Mouse (Mus musculus): Measurements from ENCODE around the gene Dgcr2. TPM values are rescaled to one million over a fixed set of nuclear protein-coding genes. Genes with fewer than 3 reads are reported as not detected.
A peak's percentile ranks its signal among the peaks of the same experiment; 100 is the strongest.

Dgcr2 gene
- polyA plus RNA-seq, 1 experiment from 2014 or later = 106 TPM

DNA sequence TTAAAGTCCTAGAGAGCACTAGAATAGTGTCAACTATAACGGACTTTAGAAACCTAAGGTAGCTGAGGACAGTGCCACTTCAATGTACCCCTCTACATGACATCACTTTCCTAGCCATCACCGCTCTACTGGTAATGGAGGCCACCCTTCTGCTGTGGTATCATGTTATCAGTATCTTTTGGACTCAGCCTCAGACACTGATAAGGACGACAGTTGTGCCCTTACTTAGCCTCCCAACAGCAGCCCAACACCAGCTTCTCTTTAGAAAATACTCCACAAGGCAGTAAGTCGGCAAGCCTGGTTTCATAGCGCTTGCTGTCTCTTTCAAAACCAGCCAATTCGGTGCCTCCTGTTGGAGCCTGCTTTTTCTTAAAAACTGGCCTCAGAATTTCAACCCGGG lies 63.8 kb downstream of the Dgcr2 start:
- ATAC-seq (ENCODE audit: low FRiP score) = 0 out of 2 replicates have a peak, but pooled peaks have one; percentile 6
- Histone ChIP-seq H3K36me3 (peaks cover 7% of the 10 kb centered on the region; the same call in 1 of the 2 replicates), H3K9ac (peak overlapping the region; percentile 77), H3K27ac (peak overlapping the region; percentile 82), H3K4me2 (replicated peaks) (peak overlapping the region; percentile 99), H3K27me3 (peaks cover 83% of the 10 kb centered on the region), H3K4me3 (peak overlapping the region; percentile 65), H3K9me3 (replicated peaks) (no peaks in the 10 kb centered on the region), H3K4me1 (peaks cover 18% of the 10 kb centered on the region)
- 56% methylated on average over 7 of the region's 7 CpGs for whole genome bisulfite sequencing

DNA sequence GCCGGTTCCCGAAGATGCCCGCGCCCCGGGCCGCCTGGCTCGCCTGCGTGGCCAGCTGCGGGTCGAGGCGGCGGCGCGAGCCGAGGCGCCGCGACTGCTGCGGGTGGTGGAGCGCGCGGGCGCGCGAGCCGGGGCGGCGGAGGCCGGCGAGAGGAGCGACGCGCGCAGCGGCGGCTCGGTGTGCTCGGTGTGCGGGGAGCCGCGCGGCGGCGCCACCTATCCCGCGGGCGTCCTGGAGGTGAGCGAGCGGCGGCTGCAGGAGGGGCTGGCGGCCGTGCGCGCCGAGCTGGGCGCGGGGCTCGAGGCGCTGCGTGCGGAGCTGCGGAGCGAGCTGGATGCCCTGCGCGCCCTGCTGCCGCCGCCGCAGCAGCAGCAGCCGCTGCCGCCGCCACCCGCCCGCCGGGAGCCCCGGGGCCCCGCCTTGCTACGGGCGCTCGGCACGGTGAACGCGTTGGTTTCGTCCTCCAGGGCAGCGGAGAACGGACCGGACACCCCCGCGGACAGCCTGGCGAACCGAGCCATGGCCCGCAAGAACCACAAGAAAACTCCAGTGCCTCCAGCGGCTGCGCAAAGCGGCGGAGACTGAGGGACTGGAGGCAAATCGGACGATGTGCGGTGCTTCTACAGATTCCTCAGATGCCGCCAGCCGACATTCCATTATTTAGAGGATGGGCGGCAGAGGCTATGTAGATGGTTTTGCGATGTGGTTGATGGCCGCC lies 64.5 kb downstream of the Dgcr2 start:
- H3K27me3 ChIP-seq = peaks cover 87% of the 10 kb centered on the region
- H3K36me3 ChIP-seq = peaks cover 5% of the 10 kb centered on the region; the same call in 1 of the 2 replicates
- peak overlapping the region; percentile 65 for H3K4me3 ChIP-seq
- peak overlapping the region; percentile 82 for H3K27ac ChIP-seq
- no peaks in the 10 kb centered on the region for H3K9me3 ChIP-seq (replicated peaks)
- ATAC-seq (ENCODE audit: low FRiP score) = peak; percentile 63
- peak overlapping the region; percentile 77 for H3K9ac ChIP-seq
- WGBS = under 1% methylated on average over 68 of the region's 103 CpGs
- peak overlapping the region; percentile 99 for H3K4me2 ChIP-seq (replicated peaks)
- peaks cover 18% of the 10 kb centered on the region for H3K4me1 ChIP-seq

- peak overlapping the region; percentile 82 for H3K27ac ChIP-seq
- WGBS = under 1% methylated on average over 36 of the region's 37 CpGs
- peak; percentile 58 for ATAC-seq (ENCODE audit: low FRiP score)
- H3K4me2 ChIP-seq (replicated peaks) = peak overlapping the region; percentile 99
- H3K4me3 ChIP-seq = peak overlapping the region; percentile 65
- H3K9ac ChIP-seq = peak overlapping the region; percentile 77
- H3K4me1 ChIP-seq = peaks cover 18% of the 10 kb centered on the region
- H3K9me3 ChIP-seq (replicated peaks) = no peaks in the 10 kb centered on the region
- no peaks in the 10 kb centered on the region; the same call in 1 of the 2 replicates for H3K36me3 ChIP-seq
- peaks cover 90% of the 10 kb centered on the region for H3K27me3 ChIP-seq
Observed at GRCm38 (mm10) chr16:17833321-17833680, 65.1 kb downstream of the Dgcr2 start.

GRCm38 (mm10) chr16:17832821-17833220 lies 65.5 kb downstream of the Dgcr2 start, which contains the start of gene B830017H08Rik:
B830017H08Rik (plus strand) TSS chr16:17833121.
- Histone ChIP-seq H3K4me1 (peaks cover 18% of the 10 kb centered on the region), H3K4me2 (replicated peaks) (peak within 1 kb of the TSS; percentile 99), H3K9me3 (replicated peaks) (no peaks in the 10 kb centered on the region), H3K9ac (peak within 1 kb of the TSS; percentile 77), H3K4me3 (peak within 1 kb of the TSS; percentile 65), H3K36me3 (no peaks in the 10 kb centered on the region), H3K27ac (peak within 1 kb of the TSS; percentile 82), H3K27me3 (peaks cover 89% of the 10 kb centered on the region)
- 24% methylated on average over 7 of the region's 7 CpGs for WGBS
- no peak for ATAC-seq (ENCODE audit: low FRiP score)

GRCm38 (mm10) chr16:17831781-17832180 lies 66.6 kb downstream of the Dgcr2 start:
- Histone ChIP-seq H3K27ac (no peak overlapping the region), H3K36me3 (no peaks in the 10 kb centered on the region), H3K9me3 (replicated peaks) (no peaks in the 10 kb centered on the region), H3K4me1 (peaks cover 18% of the 10 kb centered on the region), H3K4me2 (replicated peaks) (no peak overlapping the region), H3K4me3 (no peak overlapping the region), H3K27me3 (peaks cover 78% of the 10 kb centered on the region), H3K9ac (no peak overlapping the region)
- ATAC-seq (ENCODE audit: low FRiP score) = no peak
- WGBS = 9% methylated on average over 11 of the region's 11 CpGs

DNA sequence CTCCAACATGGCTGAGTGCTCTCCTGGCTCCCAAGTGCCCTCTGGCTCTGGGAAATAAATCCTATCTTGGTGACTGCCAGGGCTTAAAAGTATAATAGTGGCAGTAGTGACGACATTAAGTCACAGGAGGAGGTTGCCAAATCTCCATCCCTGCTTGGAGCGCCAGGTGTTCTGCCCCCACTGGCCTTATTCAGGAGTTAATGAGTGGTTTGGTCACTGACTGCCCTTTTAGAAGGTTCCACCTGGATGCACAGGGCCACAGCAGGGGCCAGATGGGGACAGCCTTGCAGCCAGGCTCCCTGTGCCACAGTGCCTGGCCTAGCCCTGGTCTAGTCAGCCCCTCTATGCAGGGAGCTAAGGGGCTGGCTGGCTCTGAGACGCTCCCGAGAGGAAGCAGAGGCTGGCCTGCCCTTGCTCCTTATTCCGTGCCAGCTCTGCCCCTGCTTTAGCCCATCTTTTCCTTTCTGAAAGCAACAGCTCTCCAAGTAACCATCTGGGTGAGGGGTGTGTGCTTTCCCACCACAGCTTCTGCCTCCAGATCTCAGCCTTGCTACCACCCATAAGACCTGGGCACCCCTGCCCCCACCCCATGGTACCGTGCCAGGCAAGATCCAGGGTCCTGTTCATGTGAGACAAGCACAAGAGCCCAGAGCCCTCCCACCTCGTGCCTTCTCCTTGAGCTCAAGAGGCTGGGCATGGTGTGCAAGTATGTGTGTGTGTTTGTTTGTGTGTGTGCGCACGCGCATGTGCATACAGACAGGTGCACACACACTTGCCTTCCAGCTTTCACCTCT lies 67.8 kb downstream of the Dgcr2 start:
- no peaks in the 10 kb centered on the region for H3K9me3 ChIP-seq (replicated peaks)
- H3K36me3 ChIP-seq = no peaks in the 10 kb centered on the region
- H3K4me1 ChIP-seq = peaks cover 18% of the 10 kb centered on the region
- 65% methylated on average over 10 of the region's 10 CpGs for WGBS
- H3K27ac ChIP-seq = no peak overlapping the region
- no peak overlapping the region for H3K4me3 ChIP-seq
- H3K9ac ChIP-seq = no peak overlapping the region
- peaks cover 66% of the 10 kb centered on the region for H3K27me3 ChIP-seq
- no peak for ATAC-seq (ENCODE audit: low FRiP score)
- no peak overlapping the region for H3K4me2 ChIP-seq (replicated peaks)

- whole genome bisulfite sequencing = 74% methylated on average over 3 of the region's 3 CpGs
- H3K4me3 ChIP-seq = no peak overlapping the region
- H3K27me3 ChIP-seq = peaks cover 49% of the 10 kb centered on the region
- H3K9me3 ChIP-seq (replicated peaks) = no peaks in the 10 kb centered on the region
- peaks cover 13% of the 10 kb centered on the region for H3K4me1 ChIP-seq
- ATAC-seq (ENCODE audit: low FRiP score) = no peak
- no peak overlapping the region for H3K9ac ChIP-seq
- no peak overlapping the region for H3K4me2 ChIP-seq (replicated peaks)
- no peak overlapping the region for H3K27ac ChIP-seq
- no peaks in the 10 kb centered on the region for H3K36me3 ChIP-seq
Observed at GRCm38 (mm10) chr16:17828867-17829266, 69.5 kb downstream of the Dgcr2 start.

- H3K4me2 ChIP-seq (replicated peaks) = no peak overlapping the region
- H3K9me3 ChIP-seq (replicated peaks) = no peaks in the 10 kb centered on the region
- no peaks in the 10 kb centered on the region for H3K36me3 ChIP-seq
- H3K4me1 ChIP-seq = peaks cover 7% of the 10 kb centered on the region
- ATAC-seq (ENCODE audit: low FRiP score) = no peak
- no peak overlapping the region for H3K9ac ChIP-seq
- peaks cover 48% of the 10 kb centered on the region for H3K27me3 ChIP-seq
- WGBS = 87% methylated on average over 2 of the region's 2 CpGs
- H3K4me3 ChIP-seq = no peak overlapping the region
- no peak overlapping the region for H3K27ac ChIP-seq
Observed at GRCm38 (mm10) chr16:17828229-17828628, 70.1 kb downstream of the Dgcr2 start.

DNA sequence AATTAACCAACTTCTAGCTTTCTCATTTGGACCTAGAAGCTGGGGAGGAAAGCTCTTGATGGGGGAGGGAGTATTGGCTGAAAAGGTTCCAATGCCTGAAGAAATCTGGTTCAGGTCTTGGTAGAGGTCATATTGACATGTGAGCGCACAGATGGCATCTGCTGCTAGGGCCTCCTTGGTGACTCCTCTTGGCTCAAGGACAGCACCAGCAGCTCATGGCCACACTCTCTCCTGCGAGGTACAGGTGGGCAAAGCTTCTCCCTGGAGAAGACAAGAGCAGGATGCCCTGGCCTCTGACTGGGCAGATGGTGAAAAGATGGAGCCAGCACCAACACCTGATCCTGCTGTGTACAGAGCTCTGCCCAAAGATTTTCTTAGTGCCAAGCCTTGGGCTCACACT lies 71.9 kb downstream of the Dgcr2 start:
- no peaks in the 10 kb centered on the region for H3K9me3 ChIP-seq (replicated peaks)
- H3K4me2 ChIP-seq (replicated peaks) = no peak overlapping the region
- H3K4me3 ChIP-seq = no peak overlapping the region
- H3K36me3 ChIP-seq = no peaks in the 10 kb centered on the region
- 74% methylated on average over 2 of the region's 2 CpGs for WGBS
- H3K27me3 ChIP-seq = peaks cover 31% of the 10 kb centered on the region
- ATAC-seq (ENCODE audit: low FRiP score) = no peak
- H3K27ac ChIP-seq = no peak overlapping the region
- H3K9ac ChIP-seq = no peak overlapping the region
- no peaks in the 10 kb centered on the region for H3K4me1 ChIP-seq

GRCm38 (mm10) chr16:17816528-17816927 lies 81.8 kb downstream of the Dgcr2 start:
- Histone ChIP-seq H3K27me3 (peaks cover 56% of the 10 kb centered on the region), H3K36me3 (no peaks in the 10 kb centered on the region), H3K4me2 (replicated peaks) (no peak overlapping the region), H3K4me3 (no peak overlapping the region), H3K27ac (no peak overlapping the region), H3K9me3 (replicated peaks) (no peaks in the 10 kb centered on the region), H3K9ac (no peak overlapping the region), H3K4me1 (peaks cover 4% of the 10 kb centered on the region)
- no peak for ATAC-seq (ENCODE audit: low FRiP score)
- 79% methylated on average over 8 of the region's 8 CpGs for WGBS

GRCm38 (mm10) chr16:17815411-17816402 lies 82.7 kb downstream of the Dgcr2 start:
- 2% methylated on average over 63 of the region's 63 CpGs for WGBS
- Histone ChIP-seq H3K4me2 (replicated peaks) (peak overlapping the region; percentile 87), H3K27me3 (peaks cover 56% of the 10 kb centered on the region), H3K4me3 (peak overlapping the region; percentile 45), H3K4me1 (peaks cover 4% of the 10 kb centered on the region), H3K9me3 (replicated peaks) (no peaks in the 10 kb centered on the region), H3K27ac (no peak overlapping the region; the same call in 1 of the 2 replicates), H3K9ac (peak overlapping the region; percentile 63), H3K36me3 (no peaks in the 10 kb centered on the region)
- peak; percentile 84 for ATAC-seq (ENCODE audit: low FRiP score)

Measured in hindbrain, embryonic 12.5 days (tissue).